Mouse (Mus musculus): ENCODE measurements around the gene Elfn1.
"Not testable (repeated sequence)": the region's sequence is repeated elsewhere in the genome, so short reads cannot be mapped to it uniquely, and the experiment has no call there.

The Elfn1 gene

DNA sequence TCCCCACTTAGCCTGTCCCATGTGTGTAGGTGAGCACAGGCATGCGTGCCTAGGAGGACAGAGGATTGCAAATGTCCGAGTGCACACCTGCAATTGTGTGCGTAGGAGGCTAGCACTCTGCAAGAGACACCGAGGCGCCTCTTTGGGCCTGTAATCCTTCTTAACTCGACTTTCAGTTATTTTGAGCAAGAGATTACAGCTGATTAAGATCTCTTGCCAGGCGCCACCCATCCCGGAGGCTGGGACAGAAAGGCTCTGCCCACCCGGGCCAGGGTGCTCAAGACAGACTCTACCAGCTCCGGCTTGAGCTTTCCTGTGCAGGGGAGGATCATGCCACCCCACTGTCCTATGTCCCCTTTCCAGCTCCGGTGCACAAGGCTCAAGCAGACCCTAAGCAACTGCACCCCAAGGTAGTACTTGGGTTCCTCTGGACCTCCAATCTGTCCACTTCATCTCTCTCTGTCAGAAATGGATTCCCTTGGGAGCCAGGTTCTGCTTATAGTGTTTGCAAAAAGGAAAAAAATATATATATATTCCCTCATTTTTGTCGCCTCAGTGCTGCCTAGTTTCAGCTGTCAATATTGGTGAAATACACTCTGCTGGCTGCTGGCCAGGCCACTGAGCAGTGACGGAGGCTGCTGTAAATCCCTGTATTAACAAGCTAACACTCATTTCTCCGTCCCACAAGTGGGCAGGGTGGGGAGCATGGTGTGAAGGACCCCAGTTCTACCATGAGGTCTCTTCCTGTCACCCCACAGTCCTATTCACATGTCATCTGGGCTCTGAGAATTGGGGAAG, 61.6 kb downstream of the Elfn1 start:
- DNase-seq (ENCODE audit: low spot score in 2 of 2): no peak

DNA sequence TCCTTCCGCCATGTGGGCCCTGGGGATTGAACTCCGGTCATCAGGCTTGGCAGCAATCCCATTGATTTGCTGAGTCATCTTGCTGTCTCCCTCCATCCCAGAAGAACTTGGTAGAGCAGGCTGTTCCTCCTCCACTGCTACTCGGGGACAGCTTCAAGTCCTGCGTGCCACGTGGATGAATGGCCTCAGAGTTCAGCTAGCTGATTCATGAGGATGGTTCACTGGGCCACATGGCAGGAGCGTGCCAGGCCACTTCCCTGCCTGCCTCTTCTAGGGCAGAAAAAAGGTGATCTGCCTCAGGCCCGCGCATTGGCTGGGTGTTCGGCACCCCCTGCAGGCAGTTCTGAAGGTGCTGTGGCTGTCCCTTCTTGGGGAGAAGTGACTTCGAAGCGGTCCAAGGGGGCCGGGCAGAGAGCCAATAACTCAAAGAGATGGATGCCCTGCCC, 62.5 kb downstream of the Elfn1 start:
- DNase-seq (ENCODE audit: low spot score in 2 of 2): no peak

DNA sequence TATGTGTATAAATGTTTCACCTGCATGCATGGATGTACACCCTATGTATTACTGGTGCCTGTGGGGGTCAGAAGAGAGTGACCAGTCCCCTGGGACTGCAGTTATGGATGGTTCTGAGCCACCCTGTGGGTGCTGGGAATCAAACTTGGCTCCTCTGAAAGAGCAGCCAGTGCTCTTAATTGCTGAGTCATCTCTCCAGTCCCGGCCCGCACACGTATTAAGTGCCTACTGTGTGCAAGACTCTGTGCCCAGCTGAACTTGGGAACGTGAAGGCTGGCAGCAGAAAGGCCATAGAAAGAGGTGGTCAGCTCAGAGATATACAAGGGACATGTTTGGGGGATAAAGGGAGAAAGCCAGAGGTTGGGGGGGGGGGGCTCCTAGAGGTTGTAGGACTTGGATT, 68.8 kb downstream of the Elfn1 start:
- no peak for DNase-seq (ENCODE audit: low spot score in 2 of 2)

DNA sequence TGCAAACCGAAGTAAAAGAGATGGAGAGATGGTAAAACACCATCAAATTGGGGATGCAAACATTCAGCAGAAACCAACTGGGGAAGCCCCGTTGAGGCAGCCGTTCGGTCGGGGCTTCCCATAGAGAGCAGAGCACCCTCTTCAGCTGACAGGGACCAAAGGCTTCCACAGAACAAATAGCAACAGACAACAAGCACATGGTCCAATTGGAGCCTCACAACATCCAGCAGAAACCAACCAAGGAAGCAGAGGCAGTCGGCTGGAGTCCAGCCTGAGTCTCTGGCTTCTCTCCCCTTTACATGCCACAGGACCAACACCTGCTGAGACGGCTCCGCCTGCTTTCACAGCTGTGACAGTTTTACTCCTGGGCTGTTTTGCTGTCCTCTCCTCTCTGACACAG, 69.7 kb downstream of the Elfn1 start:
- DNase-seq (ENCODE audit: low spot score in 2 of 2): no peak

DNA sequence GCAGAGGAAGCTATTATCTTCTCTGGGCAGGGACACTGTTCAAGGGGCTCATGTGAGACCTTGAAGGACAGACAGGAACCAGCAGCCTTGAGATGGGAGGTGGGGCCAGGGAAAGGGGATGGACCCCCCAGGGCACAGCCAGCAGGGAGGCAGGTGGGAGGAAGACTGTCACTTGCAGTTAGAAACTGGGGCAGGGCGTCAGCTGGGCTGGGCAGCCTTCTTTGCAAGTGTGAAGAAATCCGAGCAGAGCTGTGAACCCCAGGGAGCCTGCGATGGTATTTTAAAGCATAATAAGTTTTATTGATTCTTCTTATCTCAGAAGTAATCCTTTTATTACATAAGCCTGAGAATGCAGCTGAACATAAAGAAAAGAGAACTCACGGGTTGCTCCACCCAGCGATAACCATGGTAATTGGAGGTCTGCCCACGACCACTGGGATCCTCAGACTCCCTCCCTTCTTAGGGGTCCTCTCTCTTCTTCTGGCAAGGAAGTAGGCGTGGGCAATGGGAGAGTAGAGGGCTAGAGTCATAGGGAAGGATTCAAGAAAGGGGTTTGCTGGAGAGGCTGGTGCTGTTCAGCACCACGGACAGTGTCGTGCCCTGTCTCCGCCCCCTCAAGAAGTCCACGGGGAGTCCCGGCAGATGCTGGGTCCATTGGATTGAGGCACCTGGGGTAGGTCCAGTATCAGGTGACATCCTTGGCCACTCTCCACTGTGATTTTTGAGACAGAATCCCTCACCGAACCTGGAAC, 71.0 kb downstream of the Elfn1 start:
- no peak for DNase-seq (ENCODE audit: low spot score in 2 of 2)

DNA sequence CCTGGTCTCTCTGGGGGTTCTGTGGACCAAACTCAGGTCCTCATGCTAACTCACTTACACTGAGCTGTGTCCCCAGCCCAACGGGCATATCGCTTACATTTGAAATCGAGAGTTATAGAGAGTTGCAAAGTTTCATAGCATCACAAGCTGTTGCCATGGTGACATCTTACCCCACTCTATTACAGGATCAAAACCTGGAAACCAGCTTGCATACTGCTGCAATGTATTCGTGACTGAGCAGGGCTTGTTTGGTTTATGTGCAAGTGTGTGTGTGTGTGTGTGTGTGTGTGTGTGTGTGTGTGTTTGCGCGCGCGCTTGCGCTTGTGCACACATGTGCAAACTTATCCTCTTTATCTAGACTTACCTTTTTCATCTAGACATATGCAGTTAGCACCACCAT, 71.6 kb downstream of the Elfn1 start:
- DNase-seq (ENCODE audit: low spot score in 2 of 2): no peak

DNA sequence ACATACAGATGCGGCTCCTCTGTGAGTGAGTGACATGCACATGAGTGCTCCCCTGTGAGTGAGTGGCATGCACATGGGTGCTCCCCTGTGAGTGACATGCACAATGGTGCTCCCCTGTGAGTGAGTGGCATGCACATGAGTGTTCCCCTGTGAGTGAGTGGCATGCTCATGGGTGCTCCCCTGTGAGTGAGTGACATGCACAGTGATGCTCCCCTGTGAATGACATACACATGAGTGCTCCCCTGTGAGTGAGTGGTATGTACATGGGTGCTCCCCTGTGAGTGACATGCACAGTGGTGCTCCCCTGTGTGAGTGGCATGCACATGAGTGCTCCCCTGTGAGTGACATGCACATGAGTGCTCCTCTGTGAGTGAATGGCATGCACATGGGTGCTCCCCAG, 74.2 kb downstream of the Elfn1 start:
- DNase-seq (ENCODE audit: low spot score in 2 of 2): no peak

DNA sequence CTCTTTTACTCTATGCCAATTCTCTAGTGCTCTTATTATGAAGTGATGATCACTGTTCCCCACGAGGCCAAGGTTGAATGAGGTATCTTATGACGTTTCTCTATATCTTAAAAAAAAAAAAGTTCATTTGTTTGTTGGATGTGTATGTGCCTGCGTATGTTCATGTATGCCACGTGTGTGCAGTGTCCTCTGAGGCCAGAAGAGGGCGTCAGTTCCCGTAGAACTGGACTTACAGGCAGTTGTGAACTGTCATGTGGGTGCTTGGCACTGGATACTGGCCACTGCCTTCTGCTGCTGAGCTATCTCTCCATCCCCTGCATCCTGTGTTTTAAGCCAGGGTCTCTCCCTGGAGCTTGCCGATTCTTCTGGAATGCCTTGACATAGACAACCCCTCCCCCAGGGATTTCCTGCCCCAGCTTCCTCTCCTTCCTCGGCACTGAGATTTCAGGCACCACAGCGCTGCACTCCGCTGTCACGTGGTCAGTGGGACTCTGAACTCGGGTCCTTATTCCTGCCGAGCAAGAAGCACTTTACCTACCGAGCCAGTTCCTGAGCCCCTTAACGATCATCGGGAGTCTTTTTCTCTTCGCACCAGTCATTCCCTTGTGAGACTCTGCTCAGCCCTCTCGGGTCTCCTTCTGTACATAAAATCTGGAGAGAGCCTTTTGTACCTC, 77.5 kb downstream of the Elfn1 start:
- no peak for DNase-seq (ENCODE audit: low spot score in 2 of 2)

DNA sequence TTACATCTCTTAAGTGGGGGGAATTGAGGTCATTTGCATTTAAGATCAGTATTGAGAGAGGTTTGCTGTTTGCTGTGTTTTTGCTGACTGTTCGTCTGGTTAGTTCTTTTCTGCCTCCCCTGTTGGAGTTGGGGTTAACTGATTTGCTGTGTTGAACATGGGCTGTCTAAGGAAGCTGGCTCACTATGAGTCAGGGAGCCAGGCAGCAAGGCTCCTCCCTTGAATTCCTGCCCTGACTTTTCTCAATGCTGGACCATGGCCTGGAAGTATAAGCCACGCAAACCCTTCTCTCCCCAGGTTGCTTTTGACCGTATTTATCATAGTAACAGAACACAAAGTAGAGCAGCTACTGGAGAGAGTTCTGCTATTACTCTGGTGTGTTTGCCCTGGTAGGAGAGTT, 83.8 kb downstream of the Elfn1 start:
- no peak for DNase-seq (ENCODE audit: low spot score in 2 of 2)

DNA sequence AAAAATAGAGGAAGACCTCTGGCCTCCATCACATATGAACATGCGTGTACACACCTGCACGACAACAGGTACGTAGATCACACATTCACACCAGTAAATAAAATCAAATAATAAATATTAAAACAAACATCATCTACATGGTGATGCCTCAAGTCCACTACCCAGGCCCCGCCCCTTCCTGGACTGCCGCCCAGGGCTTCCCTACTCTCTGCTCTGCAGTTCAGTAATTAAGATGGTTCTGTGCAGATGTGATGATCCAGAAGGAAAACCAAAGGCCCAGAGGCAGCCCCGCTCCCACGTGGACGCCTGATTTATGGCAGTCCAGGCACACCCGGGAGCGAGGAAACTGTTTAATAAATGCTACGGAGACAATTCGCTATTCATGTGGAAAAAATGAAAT, 90.6 kb downstream of the Elfn1 start:
- not testable (repeated sequence) for DNase-seq (ENCODE audit: low spot score in 2 of 2)

DNA sequence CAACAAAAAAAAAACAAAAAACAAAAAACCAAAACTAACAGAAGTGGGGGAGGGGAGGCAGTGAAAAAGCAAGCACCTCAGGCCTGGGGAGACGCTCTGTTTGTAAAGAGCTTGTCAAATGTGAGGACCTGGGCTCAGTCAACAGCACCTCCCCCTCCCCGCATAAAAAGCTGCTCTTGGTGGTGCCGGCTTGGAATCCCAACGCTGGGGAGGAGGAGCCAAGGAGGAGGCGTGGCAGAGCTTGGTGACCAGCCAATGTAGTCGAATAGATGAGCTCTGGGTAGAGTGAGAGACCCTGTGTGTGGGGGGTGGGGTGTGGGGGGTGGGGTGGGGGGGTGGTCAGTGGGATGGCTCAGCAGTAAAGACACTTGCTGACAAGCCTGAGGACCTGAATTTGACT, 91.2 kb downstream of the Elfn1 start:
- DNase-seq (ENCODE audit: low spot score in 2 of 2): no peak

DNA sequence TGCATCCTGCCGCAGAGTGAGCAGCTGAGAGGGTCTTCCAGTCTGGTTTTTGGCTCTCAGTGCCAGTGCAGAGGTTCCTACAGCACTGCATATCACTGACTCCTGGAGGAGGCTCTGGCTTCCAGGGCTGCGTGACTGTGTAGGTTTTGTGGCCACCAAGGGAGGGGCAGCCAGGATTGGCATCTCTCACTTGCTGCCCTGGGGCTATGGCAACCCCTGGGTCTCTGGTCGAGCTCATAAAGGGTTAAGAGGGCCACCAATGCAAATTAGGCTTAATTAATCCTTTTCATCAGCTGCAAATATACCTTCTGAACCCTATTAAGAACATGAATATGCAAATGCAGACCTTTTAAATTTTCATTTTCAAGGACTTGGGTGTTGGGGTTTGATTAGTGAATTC, 94.8 kb downstream of the Elfn1 start:
- no peak for DNase-seq (ENCODE audit: low spot score in 2 of 2)

DNA sequence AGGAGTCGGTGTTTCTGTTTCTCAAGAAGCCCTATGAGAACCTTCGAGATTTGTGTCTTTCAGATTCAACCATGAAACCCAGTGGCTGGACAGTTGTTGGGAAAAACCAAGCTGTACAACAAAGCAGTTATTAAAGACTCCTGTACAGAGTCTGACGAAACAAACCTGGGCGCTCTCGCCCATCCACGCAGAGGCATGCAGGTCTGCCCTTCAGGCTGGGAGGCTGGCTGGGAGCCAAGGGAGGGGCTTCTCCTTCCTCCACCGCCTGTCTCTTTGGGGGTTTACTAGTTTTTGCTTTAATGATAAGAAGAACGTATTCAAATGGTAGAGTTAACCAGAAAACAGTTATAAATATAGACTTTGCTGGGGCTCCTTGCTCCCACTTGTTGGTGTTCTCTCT, 99.1 kb downstream of the Elfn1 start:
- no peak for DNase-seq (ENCODE audit: low spot score in 2 of 2)

DNA sequence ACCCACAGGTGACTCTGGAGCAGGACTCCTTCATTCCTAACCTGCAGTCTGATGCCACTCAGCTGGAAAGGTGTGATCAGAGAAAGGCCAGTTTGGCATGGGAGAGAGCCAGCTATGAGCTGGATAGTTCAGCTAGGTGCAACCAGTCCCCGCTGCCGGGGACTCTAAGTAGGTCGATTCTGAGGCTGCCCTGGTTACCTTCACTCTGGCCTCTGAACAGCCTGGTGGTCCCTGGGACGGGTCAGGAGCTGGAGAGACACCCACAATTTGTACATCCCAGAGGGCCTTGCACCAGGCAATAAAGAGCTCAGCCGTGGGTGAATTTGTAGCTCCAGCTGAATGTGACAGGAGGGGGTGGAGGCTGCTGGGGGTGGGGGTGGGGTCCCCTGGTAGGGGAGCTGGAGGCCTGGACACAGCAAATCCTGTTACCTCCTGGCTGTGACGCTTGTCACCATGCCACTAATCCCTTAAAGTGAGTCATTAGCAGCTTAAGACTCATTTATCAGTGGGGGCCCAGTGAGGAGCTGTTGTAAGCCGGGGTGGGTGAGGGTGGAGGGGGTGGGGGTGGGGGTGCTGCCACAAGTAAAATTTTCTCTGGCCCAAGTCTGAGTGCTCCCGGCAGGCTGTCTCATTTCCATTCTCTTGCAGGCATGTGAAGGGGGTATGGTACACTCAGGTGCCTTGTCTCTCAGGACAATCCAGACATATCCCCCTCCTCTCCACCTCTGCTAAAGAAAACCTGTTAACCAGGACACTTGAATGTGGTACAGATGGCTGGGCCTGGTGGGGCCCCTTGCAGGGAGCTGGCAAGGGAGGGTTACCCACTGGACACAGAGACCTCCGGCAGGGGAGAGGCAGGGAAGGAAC, 100.1 kb downstream of the Elfn1 start:
- DNase-seq (ENCODE audit: low spot score in 2 of 2): no peak

DNA sequence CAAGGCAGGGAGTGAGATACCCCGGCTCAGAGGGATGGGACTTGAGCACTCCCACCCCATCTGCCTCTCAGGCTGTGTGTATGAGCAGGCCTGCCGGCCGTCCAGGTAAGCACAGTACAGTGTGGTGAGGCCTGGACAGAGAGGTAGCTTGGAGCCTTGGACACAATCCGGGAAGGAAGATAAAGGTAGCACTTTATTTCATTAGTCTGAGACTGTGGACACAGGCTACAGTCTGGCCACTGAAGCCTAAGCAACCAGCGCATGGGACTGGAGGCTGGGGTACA, 100.7 kb downstream of the Elfn1 start:
- DNase-seq (ENCODE audit: low spot score in 2 of 2): no peak

DNA sequence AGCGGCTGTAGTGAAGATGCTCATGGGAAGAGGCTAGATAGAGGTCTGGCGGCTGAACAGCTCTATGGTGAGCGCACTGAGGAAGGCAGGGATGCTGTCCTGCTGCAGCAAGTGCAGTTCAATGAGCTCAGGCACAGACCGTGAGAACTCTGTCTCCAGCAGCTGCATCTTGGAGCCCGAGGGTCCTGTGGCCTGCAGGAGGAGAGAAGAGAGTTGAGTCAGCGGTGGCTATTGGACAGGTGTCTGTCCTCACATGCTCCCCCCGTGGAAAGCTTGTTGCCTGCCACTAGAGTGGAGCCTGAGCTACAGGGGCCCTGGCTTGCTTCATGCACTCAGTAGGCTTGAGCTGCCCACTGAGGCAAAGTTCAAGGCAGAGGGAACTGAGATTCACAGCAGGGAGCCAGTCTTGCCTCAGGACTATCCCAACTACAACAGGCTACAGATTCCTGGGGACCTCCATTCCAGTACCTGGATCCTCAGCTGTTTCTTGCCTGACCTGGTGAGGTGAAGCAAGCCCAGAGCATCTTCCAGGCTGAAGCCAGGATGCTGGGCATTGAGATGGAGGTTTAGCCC, 101.4 kb downstream of the Elfn1 start:
- no peak for DNase-seq (ENCODE audit: low spot score in 2 of 2)

DNA sequence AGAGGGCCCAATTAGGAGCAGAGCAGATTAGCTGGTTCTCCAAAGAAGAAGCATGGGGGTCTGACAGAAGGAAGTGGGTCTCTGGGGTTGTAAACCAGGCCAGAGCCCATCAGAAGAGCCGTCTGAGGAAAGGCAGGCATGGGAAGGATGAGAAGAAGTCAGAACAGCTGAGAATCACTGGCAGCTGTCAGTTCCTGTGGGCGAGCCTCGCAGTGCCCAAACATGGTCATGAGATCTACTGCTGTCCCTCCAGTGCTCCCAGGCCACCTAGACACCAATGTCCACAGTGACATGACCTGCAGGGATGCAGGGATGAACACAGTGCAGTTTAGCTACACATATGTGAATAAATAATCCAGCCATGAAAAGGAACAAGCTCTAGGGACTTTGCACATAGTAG, 102.7 kb downstream of the Elfn1 start:
- DNase-seq (ENCODE audit: low spot score in 2 of 2): no peak

DNA sequence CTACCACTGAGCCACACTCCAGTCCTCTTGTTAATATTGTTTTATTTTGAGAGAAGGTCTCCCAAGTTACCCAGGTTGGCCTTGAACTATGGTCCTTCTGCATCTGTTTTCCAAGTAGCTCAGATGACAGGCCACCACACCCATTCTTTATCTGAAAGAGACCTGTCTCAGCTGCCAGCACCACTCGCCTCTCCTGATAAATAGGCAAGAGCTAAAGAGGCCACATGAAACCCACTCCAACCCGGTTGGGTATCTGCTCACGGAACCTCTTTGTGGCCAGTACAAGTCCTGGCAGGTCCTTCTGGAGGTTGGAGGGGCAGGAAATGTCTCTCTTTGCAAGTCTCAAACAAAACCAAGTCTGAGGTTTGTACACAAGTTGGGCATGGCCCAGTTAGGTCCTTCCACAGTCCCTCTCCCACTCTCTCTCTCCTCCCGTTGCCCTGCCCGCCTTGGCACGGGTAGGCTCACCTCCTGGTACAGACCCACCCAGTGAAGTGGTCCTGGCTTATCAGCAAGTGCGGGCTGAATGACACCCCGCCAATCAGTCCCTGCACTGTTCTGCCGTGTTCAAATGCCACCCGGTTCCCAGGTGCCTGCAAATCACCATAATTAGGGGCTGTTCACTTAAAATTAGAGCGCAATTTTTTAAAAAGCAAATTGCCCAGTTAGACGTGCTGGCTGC, 104.7 kb downstream of the Elfn1 start:
- no peak for DNase-seq (ENCODE audit: low spot score in 2 of 2)

DNA sequence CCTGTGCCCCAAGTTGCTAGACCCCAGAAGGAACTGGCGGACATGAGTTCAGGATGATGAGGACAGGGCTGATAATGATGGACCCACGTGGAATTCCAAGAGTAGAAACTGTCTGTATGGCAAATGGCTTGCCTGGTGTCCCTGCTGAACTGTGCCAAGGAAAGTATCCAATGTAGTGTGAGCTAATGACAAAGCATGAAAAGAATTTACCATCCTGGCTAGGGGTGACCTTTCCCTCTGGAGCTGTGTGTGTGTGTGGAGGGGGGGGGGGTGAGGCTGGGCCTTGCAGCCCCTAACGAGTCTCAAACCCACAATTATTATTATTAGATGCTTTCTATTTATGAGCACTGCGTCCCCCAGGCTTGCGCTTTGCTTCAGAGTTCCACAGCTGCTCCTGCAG, 105.9 kb downstream of the Elfn1 start:
- no peak for DNase-seq (ENCODE audit: low spot score in 2 of 2)

DNA sequence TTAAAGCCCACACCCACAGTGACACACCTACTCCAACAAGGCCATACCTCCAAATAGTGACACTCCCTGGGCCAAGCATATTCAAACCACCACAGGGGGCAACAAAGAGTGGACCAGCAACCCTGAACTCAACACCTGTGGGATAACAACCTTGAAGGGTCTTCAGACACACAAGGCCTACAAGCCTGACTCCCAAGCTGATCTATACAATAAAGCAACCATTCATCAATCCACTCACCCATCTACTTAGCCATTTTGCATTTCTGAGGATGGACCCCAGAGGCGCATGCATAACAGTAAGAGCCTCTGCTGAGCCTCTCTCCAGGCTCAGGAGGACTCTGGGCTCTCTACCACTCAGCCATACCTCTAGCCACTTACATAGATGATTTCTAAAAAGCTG, 109.2 kb downstream of the Elfn1 start:
- no peak for DNase-seq (ENCODE audit: low spot score in 2 of 2)

DNA sequence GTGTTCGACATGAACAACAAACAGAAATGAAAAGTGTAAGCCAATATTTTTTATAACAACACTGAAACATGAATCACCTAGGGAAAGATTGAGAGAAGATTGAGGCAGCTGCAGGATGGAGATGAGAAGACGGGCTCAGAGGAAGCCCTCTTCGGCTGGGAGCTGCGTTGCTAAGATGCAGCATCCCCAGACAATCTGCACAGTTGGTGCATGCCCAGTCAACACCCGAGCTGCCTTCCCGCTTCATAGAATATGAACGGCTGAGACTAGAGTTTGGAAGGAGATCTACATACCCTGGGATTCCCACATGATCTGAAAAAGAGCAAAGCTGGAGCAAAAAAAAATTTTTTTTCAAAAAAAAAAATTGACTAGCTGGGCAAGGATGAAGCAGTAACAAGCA, 111.0 kb downstream of the Elfn1 start:
- DNase-seq (ENCODE audit: low spot score in 2 of 2): no peak

Data from natural killer cell, adult 2 months (primary cell).